Mouse (Mus musculus) testis, postnatal 10 days (tissue): Measurements from ENCODE around the gene Pheta2.
"Not testable (repeated sequence)": the region's sequence is repeated elsewhere in the genome, so short reads cannot be mapped to it uniquely, and the experiment has no call there.

Source experiments
- DNase-seq: peaks from one replicate; pipeline ENCODE4 v3.0.0; 2021; ENCODE audit warnings: low spot score

Gene Pheta2

DNA sequence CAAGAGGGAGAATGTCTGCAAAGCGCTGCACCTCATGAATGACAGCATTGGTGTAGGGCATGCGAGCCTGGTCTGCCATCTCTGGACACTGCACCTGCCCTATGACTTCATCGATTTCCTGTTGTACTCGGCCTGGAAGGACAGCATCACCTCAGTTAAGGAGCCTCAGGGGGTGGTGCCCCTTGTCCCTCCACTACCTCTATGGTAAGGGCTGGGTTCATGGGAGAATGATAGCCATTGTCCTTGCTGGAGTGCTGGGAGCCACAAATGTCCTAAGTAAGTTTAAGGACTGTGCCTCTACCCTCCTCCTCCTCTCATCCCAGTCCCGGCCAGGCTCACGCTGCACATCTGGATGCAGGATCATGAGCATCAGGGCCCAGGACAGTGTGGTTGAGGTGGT lies 33.7 kb downstream of the Pheta2 start:
- no peak for DNase-seq

- DNase-seq: no peak
Observed at GRCm38 (mm10) chr15:82372991-82373390, 34.2 kb downstream of the Pheta2 start.

DNA sequence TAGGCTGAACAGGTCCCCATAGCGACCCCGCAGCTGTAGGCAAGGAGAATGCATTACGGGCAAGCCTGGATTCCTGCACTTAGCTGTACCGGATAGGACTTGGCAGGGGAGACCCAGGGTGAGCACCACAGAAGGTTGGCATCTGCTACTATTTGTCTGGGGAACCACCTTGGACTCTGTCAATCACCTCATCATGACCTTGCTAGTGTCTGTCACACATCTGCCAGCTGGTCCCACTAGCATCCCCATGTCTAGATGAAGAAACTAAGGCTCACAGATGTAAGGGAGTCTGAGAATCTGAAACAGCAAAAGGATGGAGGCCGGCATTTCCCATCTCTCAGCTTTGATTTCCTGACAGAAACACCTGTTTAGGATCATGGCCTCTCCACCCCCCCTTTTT lies 35.7 kb downstream of the Pheta2 start:
- DNase-seq: no peak

DNA sequence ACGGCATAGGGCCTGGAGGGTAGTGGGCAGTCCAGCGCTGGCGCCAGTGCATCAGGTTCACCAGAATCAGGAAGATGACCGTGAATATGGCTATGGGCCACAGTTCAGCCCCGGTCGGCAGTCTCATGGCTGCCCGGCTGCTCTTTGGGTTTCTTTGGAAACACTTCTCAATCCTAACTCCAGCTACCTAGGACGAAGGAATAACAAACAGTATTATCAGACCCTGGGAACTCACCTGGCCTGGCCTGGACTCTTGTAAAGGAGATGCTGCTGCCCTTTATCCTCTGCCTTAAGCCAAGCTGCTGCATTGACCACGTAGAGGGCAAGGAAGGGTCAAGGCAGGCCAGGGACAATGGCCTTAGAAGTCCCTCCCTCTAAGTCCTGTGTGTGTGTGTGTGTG lies 37.1 kb downstream of the Pheta2 start:
- DNase-seq: no peak

DNA sequence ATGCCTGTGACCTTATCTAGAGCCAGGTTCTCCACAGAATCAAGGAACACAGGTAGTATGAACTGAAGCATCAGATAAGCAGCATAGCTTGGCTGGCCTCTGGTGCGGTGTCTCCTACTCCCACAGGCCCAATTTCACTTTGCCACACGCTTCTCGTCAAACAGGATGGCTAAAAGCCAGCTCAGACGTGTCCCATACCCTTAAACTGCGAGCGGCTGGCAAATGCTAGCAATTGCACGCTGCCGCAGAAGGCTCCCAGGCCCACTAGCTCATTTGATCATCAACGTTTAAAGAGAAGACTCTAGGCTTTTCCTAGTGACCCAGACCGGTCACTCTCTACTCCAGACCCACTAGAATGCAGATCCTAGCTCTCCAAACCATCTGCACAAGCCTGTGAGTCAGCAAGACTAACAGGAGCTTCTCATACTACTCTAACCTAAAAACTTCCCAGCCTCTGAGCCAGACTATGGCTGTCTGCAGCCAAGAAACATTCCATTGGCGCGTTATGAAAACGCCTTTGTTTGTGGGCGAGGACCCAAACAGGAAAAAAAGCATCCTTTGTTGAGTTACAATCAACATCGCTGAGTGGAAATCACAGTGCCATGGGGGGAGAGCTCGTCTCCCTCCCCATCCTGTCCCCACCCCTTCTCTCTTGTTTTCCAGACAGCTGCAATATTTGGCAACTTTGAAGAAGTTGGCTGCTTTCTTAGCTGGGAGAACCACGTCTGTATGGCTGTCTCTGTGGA lies 37.8 kb downstream of the Pheta2 start:
- peak; percentile 52 for DNase-seq

- no peak for DNase-seq
Observed at GRCm38 (mm10) chr15:82377701-82378100, 39.0 kb downstream of the Pheta2 start.

GRCm38 (mm10) chr15:82378261-82379180 lies 39.8 kb downstream of the Pheta2 start:
- DNase-seq: no peak

DNA sequence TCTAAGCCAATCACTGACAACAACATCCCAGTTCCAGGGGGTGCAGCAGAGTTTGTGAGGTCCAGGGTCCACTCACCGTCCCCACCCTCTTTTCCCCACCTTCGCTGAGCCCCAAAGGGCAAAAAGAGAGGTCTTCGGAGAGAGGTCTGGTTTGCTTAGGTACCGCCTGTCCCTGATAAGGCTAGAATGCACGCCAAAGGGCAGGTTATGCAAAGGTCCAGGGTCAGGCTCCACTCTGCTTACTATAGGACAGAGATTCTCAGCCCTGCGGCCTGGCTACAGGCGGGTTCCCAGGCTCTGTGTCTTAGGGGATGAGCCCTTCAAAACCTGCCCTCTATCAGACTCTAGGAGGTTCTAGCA lies 40.7 kb downstream of the Pheta2 start:
- peak; percentile 50 for DNase-seq

DNA sequence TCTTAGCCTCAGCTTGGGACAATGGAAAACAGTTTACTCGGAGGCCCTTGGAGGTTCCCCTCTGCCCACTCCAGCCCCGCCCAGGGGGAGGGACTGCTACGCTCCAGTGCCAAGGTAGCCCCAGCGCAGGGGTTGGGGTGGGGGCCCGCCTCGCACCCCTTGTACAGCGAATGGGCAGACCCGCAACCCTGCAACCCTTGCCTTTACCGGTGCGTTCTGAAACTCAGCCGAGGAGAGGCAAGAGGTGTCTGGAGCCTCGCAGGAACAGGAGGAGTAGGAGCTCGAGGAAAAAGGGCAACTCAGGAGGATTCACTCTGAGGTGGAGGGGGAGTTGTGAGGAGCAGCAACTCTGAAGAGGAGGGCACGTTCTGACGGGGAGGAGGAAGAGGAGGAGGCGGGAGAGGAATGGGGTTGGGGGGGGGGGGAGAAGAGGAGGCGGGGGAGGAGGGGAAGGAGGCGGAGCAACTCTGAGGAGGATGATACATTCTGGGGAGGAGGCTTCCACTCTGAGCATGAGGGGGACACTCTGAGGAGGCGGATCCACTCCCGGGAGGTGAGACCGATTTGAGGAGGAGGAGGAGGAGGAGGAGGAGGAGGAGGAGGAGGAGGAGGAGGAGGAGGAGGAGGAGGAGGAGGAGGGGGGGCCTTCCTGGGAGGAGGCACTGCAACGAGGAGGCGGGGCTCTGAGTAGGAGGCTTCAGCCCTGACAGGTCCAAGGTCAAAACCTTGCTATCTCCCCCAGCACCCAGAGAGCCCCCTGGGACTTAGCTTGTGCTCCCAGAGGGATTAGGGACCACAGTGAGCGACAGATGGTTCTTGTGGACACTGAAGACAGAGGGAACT lies 41.4 kb downstream of the Pheta2 start, which contains the start of gene Cyp2d22:
Cyp2d22 (minus strand) TSS at position 390 of the 843 bp plus-strand sequence.
- DNase-seq: peak; percentile 77

DNA sequence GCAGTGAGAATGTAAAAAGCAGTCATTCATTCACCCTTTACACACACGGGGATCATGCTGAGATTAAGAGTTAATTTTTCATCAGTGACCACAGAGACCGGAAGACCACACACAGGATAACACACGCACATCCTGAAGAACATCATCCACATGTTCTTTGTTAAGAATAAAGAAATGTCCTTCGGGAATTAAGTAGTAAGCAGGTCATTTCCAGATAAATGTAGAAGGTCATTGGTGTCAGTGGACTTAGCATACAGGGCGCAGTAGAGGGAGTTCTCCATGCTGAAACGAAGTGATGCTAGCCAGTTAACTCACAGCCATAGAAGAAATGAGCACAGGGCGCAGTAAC lies 41.9 kb downstream of the Pheta2 start:
- DNase-seq: no peak

- no peak for DNase-seq
Observed at GRCm38 (mm10) chr15:82382441-82382840, 43.7 kb downstream of the Pheta2 start.

GRCm38 (mm10) chr15:82385729-82386128 lies 47.0 kb downstream of the Pheta2 start:
- DNase-seq: no peak

DNA sequence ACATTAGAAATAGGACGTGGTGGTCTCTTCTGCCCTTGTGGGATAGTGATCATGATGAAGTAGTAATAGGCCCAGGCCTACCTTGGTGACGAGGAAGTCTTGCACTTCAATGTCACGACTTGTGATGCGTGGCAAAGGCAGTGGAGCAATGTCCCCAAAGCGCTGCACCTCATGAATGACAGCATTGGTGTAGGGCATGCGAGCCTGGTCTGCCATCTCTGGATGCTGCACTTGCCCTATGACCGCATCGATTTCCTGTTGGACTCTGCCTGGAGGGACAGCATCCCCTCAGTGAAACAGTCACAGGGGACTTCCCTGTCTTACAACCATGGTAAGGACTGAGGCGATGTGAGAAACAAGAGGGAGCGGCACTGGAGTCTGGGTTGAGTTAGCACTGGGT lies 51.2 kb downstream of the Pheta2 start:
- DNase-seq: peak; percentile 7

- DNase-seq: not testable (repeated sequence)
Observed at GRCm38 (mm10) chr15:82393922-82394321, 55.2 kb downstream of the Pheta2 start, which contains the start of gene Cyp2d11. TSS of gene Cyp2d11 (minus strand) at chr15:82394022.
